Mouse (Mus musculus) forebrain, embryonic 13.5 days (tissue): ENCODE results near the gene Fcgr2b. TPM values are rescaled to one million over a fixed set of nuclear protein-coding genes. Genes with fewer than 3 reads are reported as not detected.

ENCODE experiments used
- ATAC-seq: fragments of 200-750 bp; cut with Nextera tagmentation; 2 replicates; pipeline ENCODE4 v1.8.0; 2017
- H3K27ac ChIP-seq: fragments of 300-500 bp; sonication (generic); 2 replicates; pipeline ENCODE4 v1.5.1; 2015; ENCODE audit warnings: inconsistent platforms, mild to moderate bottlenecking, moderate library complexity
- H3K27me3 ChIP-seq: fragments of 300-500 bp; sonication (generic); 2 replicates; pipeline ENCODE4 v1.6.1; 2015; ENCODE audit warnings: mild to moderate bottlenecking, inconsistent platforms
- H3K36me3 ChIP-seq: fragments of 300-500 bp; sonication (generic); 2 replicates; pipeline ENCODE4 v1.6.1; 2015; ENCODE audit warnings: mild to moderate bottlenecking, inconsistent platforms; ENCODE audit not compliant: poor library complexity, severe bottlenecking
- H3K4me1 ChIP-seq: fragments of 300-500 bp; sonication (generic); 2 replicates; pipeline ENCODE4 v1.6.1; 2015; ENCODE audit warnings: inconsistent platforms
- H3K4me2 ChIP-seq: fragments of 300-500 bp; sonication (generic); 2 replicates; pipeline ENCODE4 v1.6.1; 2015; ENCODE audit warnings: inconsistent platforms, mild to moderate bottlenecking, moderate library complexity
- H3K4me3 ChIP-seq: fragments of 300-500 bp; sonication (generic); 2 replicates; pipeline ENCODE4 v1.5.1; 2015; ENCODE audit warnings: mild to moderate bottlenecking, inconsistent platforms
- H3K9ac ChIP-seq: fragments of 300-500 bp; sonication (generic); 2 replicates; pipeline ENCODE4 v1.6.1; 2015; ENCODE audit warnings: mild to moderate bottlenecking, inconsistent platforms
- H3K9me3 ChIP-seq: fragments of 300-500 bp; sonication (generic); replicated peaks from 2 replicates; pipeline ENCODE4 v1.6.1; 2016; ENCODE audit warnings: inconsistent platforms
- WGBS: fragments of 180-500 bp; shearing (Covaris S2); methylation state at CpG from one replicate; pipeline ENCODE4 v1.1.7; 2015; 5-methylcytosine and 5-hydroxymethylcytosine counted together
- polyA plus RNA-seq: library from polyadenylated mRNA; unstranded; fragments of >200 nt; fragmentation: Nextera tagmentation; extraction: Ambion mirVana; gene quantifications from 2 replicates; pipeline ENCODE4 v1.2.1, GENCODE M21; 2015

The Fcgr2b gene
- 0.12 and 0.26 TPM in 2 replicates for polyA plus RNA-seq

- Histone ChIP-seq H3K9me3 (no peaks in the 10 kb centered on the region), H3K27ac (no peak within 1 kb of the TSS), H3K4me1 (no peaks in the 10 kb centered on the region), H3K4me3 (no peak within 1 kb of the TSS), H3K4me2 (no peak within 1 kb of the TSS), H3K36me3 (no peaks in the 10 kb centered on the region), H3K27me3 (no peaks in the 10 kb centered on the region), H3K9ac (no peak within 1 kb of the TSS)
- 92% methylated on average over 5 of the region's 5 CpGs for WGBS
- ATAC-seq, result no peak
These were observed at the start of gene Fcgr2b for GRCm38 (mm10) chr1:170976447-170976846. Gene Fcgr2b (minus strand): TSS chr1:170976547.

DNA sequence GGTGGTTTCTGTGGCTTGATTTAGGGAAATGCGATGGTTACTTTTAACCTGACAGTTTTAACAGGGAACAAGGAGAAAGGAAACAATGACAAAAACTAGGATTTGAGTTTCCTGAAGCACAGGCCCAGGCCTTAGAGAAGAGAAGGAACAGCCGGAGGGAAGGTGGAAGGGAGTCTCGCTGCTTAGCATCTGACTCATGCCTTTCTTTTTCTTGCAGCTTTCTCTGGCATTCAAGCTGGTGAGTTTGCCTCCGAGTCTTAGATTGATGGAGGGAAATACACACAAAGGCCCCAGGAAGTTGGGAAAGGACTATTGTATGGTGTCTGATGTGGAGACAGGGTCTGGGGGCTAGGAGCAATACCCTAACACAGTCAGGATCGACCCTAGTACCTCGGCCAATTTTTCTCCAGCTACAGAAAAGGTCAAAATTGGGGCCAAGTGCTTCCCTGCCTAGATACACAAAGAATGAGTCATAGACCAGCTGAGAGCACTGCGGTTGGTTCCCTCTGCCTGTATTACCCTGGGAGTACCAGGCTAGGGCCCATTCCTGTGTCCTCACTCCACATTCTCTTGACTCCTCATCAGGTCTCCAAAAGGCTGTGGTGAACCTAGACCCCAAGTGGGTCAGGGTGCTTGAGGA, 43.1 kb upstream of the Fcgr2b start:
- no peak overlapping the region for H3K9ac ChIP-seq
- 80% methylated on average over 7 of the region's 7 CpGs for WGBS
- no peak for ATAC-seq
- no peak overlapping the region for H3K4me3 ChIP-seq
- no peaks in the 10 kb centered on the region for H3K27me3 ChIP-seq
- no peaks in the 10 kb centered on the region for H3K4me1 ChIP-seq
- H3K4me2 ChIP-seq, result no peak overlapping the region
- no peaks in the 10 kb centered on the region for H3K9me3 ChIP-seq
- H3K27ac ChIP-seq, result no peak overlapping the region
- no peaks in the 10 kb centered on the region for H3K36me3 ChIP-seq

GRCm38 (mm10) chr1:171018737-171019136, 42.4 kb upstream of the Fcgr2b start, which contains the start of gene Fcgr4:
Gene Fcgr4 (plus strand): TSS chr1:171018920.
- no peak within 1 kb of the TSS for H3K4me3 ChIP-seq
- no peaks in the 10 kb centered on the region for H3K4me1 ChIP-seq
- H3K36me3 ChIP-seq, result no peaks in the 10 kb centered on the region
- H3K27me3 ChIP-seq, result no peaks in the 10 kb centered on the region
- ATAC-seq, result no peak
- H3K4me2 ChIP-seq, result no peak within 1 kb of the TSS
- H3K27ac ChIP-seq, result no peak within 1 kb of the TSS
- H3K9ac ChIP-seq, result no peak within 1 kb of the TSS
- 89% methylated on average over 2 of the region's 2 CpGs for WGBS
- H3K9me3 ChIP-seq, result no peaks in the 10 kb centered on the region

DNA sequence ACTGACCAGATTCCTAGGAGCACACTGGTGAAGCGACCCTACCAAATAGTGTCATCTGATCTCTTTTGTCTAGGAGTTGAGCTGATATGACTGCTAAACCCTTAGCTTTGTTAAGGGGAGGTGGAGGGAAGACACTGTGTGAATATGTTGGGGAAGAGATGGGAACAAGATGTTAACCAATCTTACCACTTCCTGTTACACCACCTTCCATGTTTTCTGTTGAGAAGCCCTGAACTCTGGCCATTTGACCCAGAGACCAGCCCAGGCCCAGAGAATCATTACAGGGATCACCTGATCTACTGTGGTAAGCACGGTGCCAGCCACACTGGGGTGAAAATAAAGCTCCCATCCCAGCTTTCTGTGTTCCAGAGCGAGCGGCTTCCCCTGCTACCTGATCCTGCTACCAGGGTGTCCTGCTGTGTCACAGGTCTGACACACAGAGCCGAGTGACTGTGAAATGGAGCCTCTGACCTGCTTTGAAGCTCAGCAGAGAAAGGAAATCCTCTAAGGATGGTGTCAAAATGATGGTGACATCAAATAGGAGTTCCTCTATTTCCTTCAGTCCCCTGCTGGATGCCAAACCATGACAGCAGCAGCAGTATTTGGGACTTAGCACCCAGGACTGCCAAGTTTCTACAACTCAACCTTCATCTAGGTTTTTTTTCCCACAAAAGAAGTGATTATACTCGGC, 41.3 kb upstream of the Fcgr2b start:
- H3K9ac ChIP-seq, result no peak overlapping the region
- H3K36me3 ChIP-seq, result no peaks in the 10 kb centered on the region
- H3K4me3 ChIP-seq, result no peak overlapping the region
- no peak for ATAC-seq
- 61% methylated on average over 6 of the region's 6 CpGs for WGBS
- H3K27ac ChIP-seq, result no peak overlapping the region
- H3K4me1 ChIP-seq, result no peaks in the 10 kb centered on the region
- no peaks in the 10 kb centered on the region for H3K9me3 ChIP-seq
- no peaks in the 10 kb centered on the region for H3K27me3 ChIP-seq
- H3K4me2 ChIP-seq, result no peak overlapping the region

DNA sequence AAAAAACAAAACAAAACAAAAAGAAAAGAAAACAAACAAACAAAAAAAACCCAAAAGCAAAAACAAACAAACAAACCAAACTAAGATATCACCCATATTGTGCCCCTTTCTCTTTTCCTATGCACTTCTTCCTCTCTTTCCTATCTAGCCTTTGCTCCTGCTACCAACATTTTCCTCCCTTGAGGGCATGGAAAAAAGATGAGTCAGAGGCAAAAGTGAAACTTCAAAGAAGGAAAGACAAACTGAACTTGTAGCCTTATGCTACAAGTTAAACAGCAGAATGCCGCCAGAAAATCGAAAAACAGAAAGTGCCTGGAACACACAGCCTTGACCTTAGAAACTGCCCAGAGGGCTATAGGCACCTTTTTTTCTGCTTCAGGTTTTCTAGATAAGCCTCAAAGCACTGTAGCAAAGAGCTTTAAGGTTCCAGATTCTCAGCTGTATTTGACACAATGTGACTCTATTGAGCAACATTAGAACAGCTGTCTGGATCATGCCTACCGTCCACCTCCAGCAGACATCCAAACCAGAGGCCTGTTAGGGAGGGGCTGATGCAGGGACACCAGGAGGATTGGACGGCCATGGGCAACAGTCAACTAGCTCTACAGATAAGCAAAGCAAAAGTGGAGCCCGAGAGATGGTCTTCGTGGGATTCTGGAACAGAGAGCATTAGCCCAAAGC, 40.5 kb upstream of the Fcgr2b start:
- WGBS, result 86% methylated on average over 6 of the region's 6 CpGs
- no peak overlapping the region for H3K27ac ChIP-seq
- H3K27me3 ChIP-seq, result no peaks in the 10 kb centered on the region
- H3K9me3 ChIP-seq, result no peaks in the 10 kb centered on the region
- H3K4me3 ChIP-seq, result no peak overlapping the region
- no peak for ATAC-seq
- H3K4me1 ChIP-seq, result no peaks in the 10 kb centered on the region
- no peak overlapping the region for H3K4me2 ChIP-seq
- no peak overlapping the region for H3K9ac ChIP-seq
- no peaks in the 10 kb centered on the region for H3K36me3 ChIP-seq

DNA sequence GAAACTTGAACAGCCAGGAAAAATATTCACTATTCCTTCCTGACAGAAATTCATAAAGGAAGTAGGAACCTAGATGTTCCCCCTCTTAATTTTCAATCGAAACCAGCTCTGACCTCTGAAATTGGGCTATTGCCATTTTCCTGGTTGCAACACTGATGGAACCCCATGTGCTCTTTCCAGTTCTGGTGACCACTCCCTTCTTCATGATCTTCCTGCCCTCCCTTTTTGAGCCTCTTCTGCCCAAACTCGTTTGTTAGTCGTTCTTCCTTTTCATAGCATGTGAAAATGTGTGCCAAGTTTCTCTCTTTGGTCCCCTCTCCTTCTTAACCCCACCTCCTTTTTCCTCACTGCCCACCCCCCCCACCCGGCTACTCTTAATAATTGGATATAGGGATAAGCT, 35.4 kb upstream of the Fcgr2b start:
- H3K27ac ChIP-seq, result no peak overlapping the region
- WGBS, result 71% methylated on average over 4 of the region's 4 CpGs
- H3K36me3 ChIP-seq, result no peaks in the 10 kb centered on the region
- H3K27me3 ChIP-seq, result no peaks in the 10 kb centered on the region
- H3K4me1 ChIP-seq, result no peaks in the 10 kb centered on the region
- H3K9ac ChIP-seq, result no peak overlapping the region
- no peak for ATAC-seq
- H3K9me3 ChIP-seq, result no peaks in the 10 kb centered on the region
- H3K4me3 ChIP-seq, result no peak overlapping the region
- no peak overlapping the region for H3K4me2 ChIP-seq

DNA sequence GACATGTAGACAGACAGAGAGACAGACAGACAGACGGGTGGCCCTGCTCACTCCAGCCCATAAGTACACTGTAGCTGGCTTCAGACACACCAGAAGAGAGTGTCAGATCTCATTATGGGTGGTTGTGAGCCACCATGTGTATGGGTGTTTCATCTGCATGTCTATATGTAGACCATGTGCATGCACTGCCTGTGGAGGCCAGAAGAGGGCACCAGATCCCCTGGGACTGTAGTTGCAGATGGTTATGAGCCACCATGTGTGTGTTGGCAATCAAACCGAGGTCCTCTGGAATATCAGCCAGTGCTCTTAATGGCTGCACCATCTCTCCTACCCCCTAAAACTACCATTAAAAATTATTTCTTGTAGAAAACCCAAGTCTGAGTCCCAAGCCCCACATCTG, 30.6 kb upstream of the Fcgr2b start:
- H3K27ac ChIP-seq, result no peak overlapping the region
- WGBS, result 88% methylated on average over 2 of the region's 2 CpGs
- H3K9me3 ChIP-seq, result no peaks in the 10 kb centered on the region
- H3K36me3 ChIP-seq, result no peaks in the 10 kb centered on the region
- H3K4me3 ChIP-seq, result no peak overlapping the region
- no peaks in the 10 kb centered on the region for H3K4me1 ChIP-seq
- H3K9ac ChIP-seq, result no peak overlapping the region
- H3K4me2 ChIP-seq, result no peak overlapping the region
- H3K27me3 ChIP-seq, result no peaks in the 10 kb centered on the region
- no peak for ATAC-seq

DNA sequence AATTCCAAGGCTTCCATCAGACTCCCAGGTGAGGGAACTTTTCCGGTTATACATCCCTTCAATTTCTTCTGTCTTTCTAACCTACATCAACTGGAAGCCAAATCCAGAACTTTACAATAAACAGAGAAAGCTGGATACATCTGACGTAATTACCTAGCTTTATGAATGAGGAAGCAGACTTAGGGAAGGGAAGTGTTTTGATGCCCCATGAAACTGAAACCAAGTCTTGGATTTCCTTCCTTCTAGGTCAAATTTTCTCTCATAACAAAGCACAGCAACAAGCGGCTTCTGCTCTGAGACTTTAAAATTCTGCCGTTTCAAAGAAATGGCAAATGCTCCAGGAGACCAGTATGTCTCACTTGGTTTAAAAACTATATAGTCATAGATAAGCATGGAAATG, 30.0 kb upstream of the Fcgr2b start:
- Histone ChIP-seq H3K27me3 (no peaks in the 10 kb centered on the region), H3K4me1 (no peaks in the 10 kb centered on the region), H3K9me3 (no peaks in the 10 kb centered on the region), H3K36me3 (no peaks in the 10 kb centered on the region), H3K27ac (no peak overlapping the region), H3K9ac (no peak overlapping the region), H3K4me2 (no peak overlapping the region), H3K4me3 (no peak overlapping the region)
- WGBS, result 91% methylated on average over 4 of the region's 4 CpGs
- ATAC-seq, result no peak

- H3K9ac ChIP-seq, result no peak overlapping the region
- H3K36me3 ChIP-seq, result no peaks in the 10 kb centered on the region
These were observed 29.2 kb upstream of the Fcgr2b start for GRCm38 (mm10) chr1:171005586-171005985.

GRCm38 (mm10) chr1:171005081-171005480, 28.7 kb upstream of the Fcgr2b start:
- Histone ChIP-seq H3K36me3 (no peaks in the 10 kb centered on the region), H3K4me1 (no peaks in the 10 kb centered on the region), H3K4me3 (no peak overlapping the region), H3K27me3 (no peaks in the 10 kb centered on the region), H3K4me2 (no peak overlapping the region), H3K9ac (no peak overlapping the region), H3K27ac (no peak overlapping the region), H3K9me3 (no peaks in the 10 kb centered on the region)
- no peak for ATAC-seq
- 76% methylated on average over 6 of the region's 6 CpGs for WGBS

More at GRCm38 (mm10) chr1:171005586-171005985, 29.2 kb upstream of the Fcgr2b start:
- no peaks in the 10 kb centered on the region for H3K27me3 ChIP-seq
- H3K4me3 ChIP-seq, result no peak overlapping the region
- H3K27ac ChIP-seq, result no peak overlapping the region
- ATAC-seq, result no peak
- no peak overlapping the region for H3K4me2 ChIP-seq
- no peaks in the 10 kb centered on the region for H3K4me1 ChIP-seq
- no peaks in the 10 kb centered on the region for H3K9me3 ChIP-seq

GRCm38 (mm10) chr1:170999811-171000210, 23.5 kb upstream of the Fcgr2b start:
- ATAC-seq, result no peak
- H3K9ac ChIP-seq, result no peak overlapping the region
- H3K36me3 ChIP-seq, result no peaks in the 10 kb centered on the region
- no peaks in the 10 kb centered on the region for H3K27me3 ChIP-seq
- no peak overlapping the region for H3K27ac ChIP-seq
- no peak overlapping the region for H3K4me3 ChIP-seq
- no peaks in the 10 kb centered on the region for H3K4me1 ChIP-seq
- no peak overlapping the region for H3K4me2 ChIP-seq
- H3K9me3 ChIP-seq, result no peaks in the 10 kb centered on the region

GRCm38 (mm10) chr1:170997756-170998655, 21.7 kb upstream of the Fcgr2b start:
- no peak for ATAC-seq
- H3K4me3 ChIP-seq, result no peak overlapping the region
- H3K27me3 ChIP-seq, result no peaks in the 10 kb centered on the region
- H3K9ac ChIP-seq, result no peak overlapping the region
- no peaks in the 10 kb centered on the region for H3K4me1 ChIP-seq
- no peak overlapping the region for H3K27ac ChIP-seq
- no peak overlapping the region for H3K4me2 ChIP-seq
- H3K36me3 ChIP-seq, result no peaks in the 10 kb centered on the region
- WGBS, result 64% methylated on average over 21 of the region's 21 CpGs
- H3K9me3 ChIP-seq, result no peaks in the 10 kb centered on the region
